Mouse (Mus musculus) MEL-GATA-1-ER (cell line): ENCODE results near the gene Arhgap25.

Experiments used
- DNase-seq: peaks from one replicate; pipeline ENCODE4 v3.0.0-alpha.2; 2012; ENCODE audit warnings: low read depth; ENCODE audit errors: extremely low read depth

Gene Arhgap25

GRCm38 (mm10) chr6:87451016-87451415, 82.0 kb downstream of the Arhgap25 start:
- no peak for DNase-seq

- no peak for DNase-seq
These were observed 83.5 kb downstream of the Arhgap25 start for GRCm38 (mm10) chr6:87449534-87449933.

- DNase-seq: no peak
These were observed 85.8 kb downstream of the Arhgap25 start for GRCm38 (mm10) chr6:87447217-87447616.

GRCm38 (mm10) chr6:87445222-87445621, 87.8 kb downstream of the Arhgap25 start:
- DNase-seq: no peak

- DNase-seq: no peak
These were observed 89.8 kb downstream of the Arhgap25 start for GRCm38 (mm10) chr6:87443253-87443652.

GRCm38 (mm10) chr6:87436745-87437144, 96.3 kb downstream of the Arhgap25 start:
- DNase-seq: no peak

GRCm38 (mm10) chr6:87435791-87436190, 97.3 kb downstream of the Arhgap25 start:
- no peak for DNase-seq

- DNase-seq: no peak
These were observed 104.5 kb downstream of the Arhgap25 start, which contains the start of gene Bmp10 for GRCm38 (mm10) chr6:87428487-87429044. TSS of gene Bmp10 (plus strand) at chr6:87428994.

- DNase-seq: no peak
These were observed 105.4 kb downstream of the Arhgap25 start for GRCm38 (mm10) chr6:87427616-87428015.

- no peak for DNase-seq
These were observed 106.1 kb downstream of the Arhgap25 start for GRCm38 (mm10) chr6:87426954-87427353.

GRCm38 (mm10) chr6:87424037-87424816, 108.8 kb downstream of the Arhgap25 start:
- peak; percentile 75 for DNase-seq

GRCm38 (mm10) chr6:87422304-87422703, 110.8 kb downstream of the Arhgap25 start:
- DNase-seq: no peak

GRCm38 (mm10) chr6:87412011-87412410, 121.0 kb downstream of the Arhgap25 start:
- DNase-seq: no peak
